Mouse (Mus musculus): Measurements from ENCODE around the gene Sco1. TPM values are rescaled to one million over a fixed set of nuclear protein-coding genes. Genes with fewer than 3 reads are reported as not detected.

Gene Sco1
- polyA plus RNA-seq (2014; fragmentation: Nextera tagmentation; extraction: Ambion mirVana), result 16.5 and 16.7 TPM in 2 replicates

DNA sequence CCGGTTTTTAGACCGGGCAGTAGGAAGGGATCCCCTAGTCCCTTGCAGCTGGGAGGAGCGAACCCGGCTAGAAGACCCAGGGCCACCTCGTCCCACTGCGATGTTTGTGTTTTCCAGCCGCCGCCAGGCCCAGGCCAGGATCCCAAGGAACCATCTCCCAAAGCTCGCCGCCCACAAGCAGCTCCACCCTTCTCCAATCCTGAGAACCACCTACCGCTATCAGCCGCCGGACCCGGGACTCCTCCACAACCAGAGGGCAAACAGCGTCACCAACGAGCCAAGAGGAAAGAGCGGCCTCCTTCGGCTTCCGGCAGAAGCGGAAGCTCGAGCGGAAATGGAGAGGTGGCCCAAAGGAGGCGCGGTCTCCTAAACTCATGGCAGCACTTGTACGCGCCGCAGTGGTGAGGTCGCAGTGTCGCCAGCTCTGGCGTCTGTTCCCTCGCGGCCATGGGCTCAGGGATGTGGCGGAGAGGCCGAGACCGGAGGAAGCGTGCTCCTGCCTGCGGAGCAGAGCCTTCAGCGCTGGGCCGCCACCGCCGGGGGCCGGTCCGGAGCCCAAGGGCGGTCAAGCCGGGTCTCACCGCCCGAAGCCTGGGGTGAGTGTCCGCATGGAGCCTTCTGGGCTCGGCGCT, at the start of gene Sco1, which contains the start of gene Adprm:
Gene Sco1 (plus strand): TSS at position 350 of the 632 bp plus-strand sequence.
Gene Adprm (minus strand): TSS at position 274 of the 632 bp plus-strand sequence.
- peaks cover 17% of the 10 kb centered on the region for H3K36me3 ChIP-seq (ENCODE audit: control insufficient read depth, insufficient read depth, low read length)
- H3K9me3 ChIP-seq (ENCODE audit: control insufficient read depth, low read depth, low read length), result no peaks in the 10 kb centered on the region
- H3K4me1 ChIP-seq (ENCODE audit: control insufficient read depth, insufficient read depth, low read length), result peaks cover 8% of the 10 kb centered on the region
- H3K9ac ChIP-seq (replicated peaks; ENCODE audit: low read depth, low read length), result peak within 1 kb of the TSS; percentile 64
- H3K27me3 ChIP-seq (ENCODE audit: control insufficient read depth, insufficient read depth, low read length), result no peaks in the 10 kb centered on the region
- H3K4me2 ChIP-seq (replicated peaks; ENCODE audit: low read depth, low read length), result peak within 1 kb of the TSS; percentile 76
- ATAC-seq (ENCODE audit: insufficient number of reproducible peaks, insufficient read depth, low FRiP score, low read depth), result peak; percentile 92
- peak within 1 kb of the TSS; percentile 93 for H3K4me3 ChIP-seq (ENCODE audit: low read depth, low read length)
- under 1% methylated on average over 50 of the region's 50 CpGs for WGBS
- peak within 1 kb of the TSS; percentile 66; the same call in 1 of the 2 replicates for H3K27ac ChIP-seq (ENCODE audit: low read length)

DNA sequence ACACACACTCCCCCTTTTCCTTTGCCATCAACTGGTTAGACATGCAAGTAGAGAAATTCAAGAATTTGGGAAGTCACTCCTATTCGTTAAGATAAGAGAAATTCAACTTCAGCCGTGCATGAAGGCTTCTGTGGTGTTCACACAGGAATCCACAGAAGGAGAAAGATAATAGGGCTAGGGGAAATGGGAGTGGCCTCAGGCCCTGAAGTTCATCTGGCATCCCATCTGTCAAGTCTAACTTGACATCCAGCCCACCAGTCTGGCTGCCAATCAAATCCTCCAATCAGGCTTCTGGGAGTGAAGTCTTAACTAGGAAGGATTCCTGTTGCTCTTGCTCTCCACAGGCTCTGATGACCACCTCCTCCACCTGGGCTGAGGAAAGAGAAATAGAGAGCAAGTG, 49.6 kb upstream of the Sco1 start:
- Histone ChIP-seq H3K4me2 (replicated peaks; ENCODE audit: low read depth, low read length) (no peak overlapping the region), H3K36me3 (ENCODE audit: control insufficient read depth, insufficient read depth, low read length) (no peaks in the 10 kb centered on the region), H3K4me3 (ENCODE audit: low read depth, low read length) (no peak overlapping the region), H3K9ac (replicated peaks; ENCODE audit: low read depth, low read length) (no peak overlapping the region), H3K9me3 (ENCODE audit: control insufficient read depth, low read depth, low read length) (no peaks in the 10 kb centered on the region), H3K27me3 (ENCODE audit: control insufficient read depth, insufficient read depth, low read length) (no peaks in the 10 kb centered on the region), H3K27ac (ENCODE audit: low read length) (no peak overlapping the region), H3K4me1 (ENCODE audit: control insufficient read depth, insufficient read depth, low read length) (0 out of 2 replicates have a peak, but pooled peaks cover 5% of the 10 kb centered on the region)
- WGBS, result 67% methylated on average over 2 of the region's 2 CpGs
- no peak for ATAC-seq (ENCODE audit: insufficient number of reproducible peaks, insufficient read depth, low FRiP score, low read depth)

- no peak overlapping the region for H3K9ac ChIP-seq (replicated peaks; ENCODE audit: low read depth, low read length)
- ATAC-seq (ENCODE audit: insufficient number of reproducible peaks, insufficient read depth, low FRiP score, low read depth), result 0 out of 2 replicates have a peak, but pooled peaks have one; percentile 46
- no peaks in the 10 kb centered on the region for H3K9me3 ChIP-seq (ENCODE audit: control insufficient read depth, low read depth, low read length)
- H3K27me3 ChIP-seq (ENCODE audit: control insufficient read depth, insufficient read depth, low read length), result no peaks in the 10 kb centered on the region
- no peaks in the 10 kb centered on the region for H3K4me1 ChIP-seq (ENCODE audit: control insufficient read depth, insufficient read depth, low read length)
- H3K36me3 ChIP-seq (ENCODE audit: control insufficient read depth, insufficient read depth, low read length), result no peaks in the 10 kb centered on the region
- H3K4me3 ChIP-seq (ENCODE audit: low read depth, low read length), result no peak overlapping the region
- peak overlapping the region; percentile 27; the same call in 1 of the 2 replicates for H3K27ac ChIP-seq (ENCODE audit: low read length)
- H3K4me2 ChIP-seq (replicated peaks; ENCODE audit: low read depth, low read length), result no peak overlapping the region
- 71% methylated on average over 8 of the region's 8 CpGs for WGBS
Observed at GRCm38 (mm10) chr11:67007961-67008360, 44.5 kb upstream of the Sco1 start.

DNA sequence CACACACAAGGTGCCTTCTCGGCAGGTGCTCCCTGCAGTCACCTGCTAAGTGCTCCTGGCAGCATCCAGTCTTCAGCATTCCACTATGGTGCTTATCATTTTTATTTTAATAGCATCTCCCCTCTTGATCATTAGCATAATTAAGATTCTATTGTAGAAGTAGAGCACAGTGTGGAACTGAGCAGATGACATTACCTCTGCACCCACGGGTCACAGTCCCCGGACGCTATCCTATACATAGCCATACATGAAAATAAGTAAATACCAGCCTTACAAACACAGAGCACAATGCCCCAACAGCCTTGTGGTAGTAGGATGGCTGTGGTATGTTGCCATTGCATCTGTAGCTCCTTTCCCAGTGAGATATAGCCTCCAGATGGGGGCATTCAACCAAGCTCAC, 43.9 kb upstream of the Sco1 start:
- Histone ChIP-seq H3K4me2 (replicated peaks; ENCODE audit: low read depth, low read length) (no peak overlapping the region), H3K27ac (ENCODE audit: low read length) (peak overlapping the region; percentile 27; the same call in 1 of the 2 replicates), H3K9me3 (ENCODE audit: control insufficient read depth, low read depth, low read length) (no peaks in the 10 kb centered on the region), H3K4me3 (ENCODE audit: low read depth, low read length) (no peak overlapping the region), H3K9ac (replicated peaks; ENCODE audit: low read depth, low read length) (no peak overlapping the region), H3K36me3 (ENCODE audit: control insufficient read depth, insufficient read depth, low read length) (no peaks in the 10 kb centered on the region), H3K4me1 (ENCODE audit: control insufficient read depth, insufficient read depth, low read length) (no peaks in the 10 kb centered on the region), H3K27me3 (ENCODE audit: control insufficient read depth, insufficient read depth, low read length) (no peaks in the 10 kb centered on the region)
- 91% methylated on average over 4 of the region's 4 CpGs for whole genome bisulfite sequencing
- ATAC-seq (ENCODE audit: insufficient number of reproducible peaks, insufficient read depth, low FRiP score, low read depth), result no peak

DNA sequence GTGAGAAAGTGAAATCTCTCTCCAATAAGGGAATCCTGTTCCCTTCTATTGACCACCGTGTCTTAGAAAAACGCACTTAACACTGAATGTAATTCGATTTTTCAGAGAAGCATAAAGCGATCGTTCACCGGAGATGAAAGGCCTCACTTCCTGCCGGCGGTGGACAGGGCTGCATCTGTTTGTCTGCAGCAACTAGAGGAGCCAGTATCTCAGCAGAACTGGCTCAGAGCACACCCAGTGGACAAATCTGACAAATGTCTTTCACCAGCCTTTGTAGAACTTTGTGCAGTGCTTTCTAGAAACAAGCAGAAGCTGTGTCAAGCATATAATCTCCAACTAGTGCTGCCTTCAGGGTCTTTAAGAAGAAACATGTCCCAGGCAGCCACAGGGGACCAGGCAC, 42.0 kb upstream of the Sco1 start:
- Histone ChIP-seq H3K27me3 (ENCODE audit: control insufficient read depth, insufficient read depth, low read length) (no peaks in the 10 kb centered on the region), H3K4me3 (ENCODE audit: low read depth, low read length) (no peak overlapping the region), H3K36me3 (ENCODE audit: control insufficient read depth, insufficient read depth, low read length) (no peaks in the 10 kb centered on the region), H3K27ac (ENCODE audit: low read length) (peak overlapping the region; percentile 29), H3K4me2 (replicated peaks; ENCODE audit: low read depth, low read length) (no peak overlapping the region), H3K4me1 (ENCODE audit: control insufficient read depth, insufficient read depth, low read length) (no peaks in the 10 kb centered on the region), H3K9ac (replicated peaks; ENCODE audit: low read depth, low read length) (no peak overlapping the region), H3K9me3 (ENCODE audit: control insufficient read depth, low read depth, low read length) (no peaks in the 10 kb centered on the region)
- 2% methylated on average over 8 of the region's 8 CpGs for WGBS
- no peak for ATAC-seq (ENCODE audit: insufficient number of reproducible peaks, insufficient read depth, low FRiP score, low read depth)

DNA sequence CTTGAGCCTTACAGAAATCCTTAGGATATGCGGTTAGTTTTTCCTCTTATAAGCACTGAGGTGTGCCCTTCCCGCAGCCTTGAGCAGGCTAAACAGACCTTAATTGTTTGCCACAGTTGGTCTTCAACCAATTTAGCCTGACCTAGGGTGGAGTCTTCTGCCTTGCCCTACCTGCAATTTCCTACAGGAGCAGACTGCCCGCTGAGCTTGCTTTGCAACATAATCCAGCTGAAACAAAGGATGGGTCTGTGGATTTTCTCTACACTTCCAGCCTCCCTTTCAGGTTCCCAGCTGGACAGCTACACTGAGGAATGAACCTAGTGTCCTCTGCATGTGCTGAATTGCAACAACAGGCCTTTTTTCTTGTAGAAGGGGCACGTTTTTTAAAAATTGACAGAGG, 40.8 kb upstream of the Sco1 start:
- no peaks in the 10 kb centered on the region for H3K4me1 ChIP-seq (ENCODE audit: control insufficient read depth, insufficient read depth, low read length)
- no peak overlapping the region for H3K4me3 ChIP-seq (ENCODE audit: low read depth, low read length)
- no peaks in the 10 kb centered on the region for H3K36me3 ChIP-seq (ENCODE audit: control insufficient read depth, insufficient read depth, low read length)
- WGBS, result 52% methylated on average over 4 of the region's 4 CpGs
- no peaks in the 10 kb centered on the region for H3K27me3 ChIP-seq (ENCODE audit: control insufficient read depth, insufficient read depth, low read length)
- H3K9me3 ChIP-seq (ENCODE audit: control insufficient read depth, low read depth, low read length), result no peaks in the 10 kb centered on the region
- no peak overlapping the region for H3K4me2 ChIP-seq (replicated peaks; ENCODE audit: low read depth, low read length)
- ATAC-seq (ENCODE audit: insufficient number of reproducible peaks, insufficient read depth, low FRiP score, low read depth), result no peak
- H3K9ac ChIP-seq (replicated peaks; ENCODE audit: low read depth, low read length), result no peak overlapping the region
- H3K27ac ChIP-seq (ENCODE audit: low read length), result no peak overlapping the region

- peak; percentile 88 for ATAC-seq (ENCODE audit: insufficient number of reproducible peaks, insufficient read depth, low FRiP score, low read depth)
- Histone ChIP-seq H3K4me2 (replicated peaks; ENCODE audit: low read depth, low read length) (0 out of 2 replicates have a peak overlapping the region, but pooled peaks have one; percentile 21), H3K9ac (replicated peaks; ENCODE audit: low read depth, low read length) (no peak overlapping the region), H3K4me3 (ENCODE audit: low read depth, low read length) (no peak overlapping the region), H3K36me3 (ENCODE audit: control insufficient read depth, insufficient read depth, low read length) (no peaks in the 10 kb centered on the region), H3K9me3 (ENCODE audit: control insufficient read depth, low read depth, low read length) (no peaks in the 10 kb centered on the region), H3K4me1 (ENCODE audit: control insufficient read depth, insufficient read depth, low read length) (no peaks in the 10 kb centered on the region), H3K27me3 (ENCODE audit: control insufficient read depth, insufficient read depth, low read length) (no peaks in the 10 kb centered on the region), H3K27ac (ENCODE audit: low read length) (peak overlapping the region; percentile 41; the same call in 1 of the 2 replicates)
- 16% methylated on average over 12 of the region's 12 CpGs for WGBS
Observed at GRCm38 (mm10) chr11:67017801-67018591, 34.5 kb upstream of the Sco1 start.

- Histone ChIP-seq H3K9ac (replicated peaks; ENCODE audit: low read depth, low read length) (no peak overlapping the region), H3K9me3 (ENCODE audit: control insufficient read depth, low read depth, low read length) (no peaks in the 10 kb centered on the region), H3K27me3 (ENCODE audit: control insufficient read depth, insufficient read depth, low read length) (no peaks in the 10 kb centered on the region), H3K4me3 (ENCODE audit: low read depth, low read length) (no peak overlapping the region), H3K4me1 (ENCODE audit: control insufficient read depth, insufficient read depth, low read length) (no peaks in the 10 kb centered on the region), H3K4me2 (replicated peaks; ENCODE audit: low read depth, low read length) (no peak overlapping the region), H3K36me3 (ENCODE audit: control insufficient read depth, insufficient read depth, low read length) (no peaks in the 10 kb centered on the region), H3K27ac (ENCODE audit: low read length) (no peak overlapping the region)
- 59% methylated on average over 7 of the region's 7 CpGs for WGBS
- ATAC-seq (ENCODE audit: insufficient number of reproducible peaks, insufficient read depth, low FRiP score, low read depth), result no peak
Observed at GRCm38 (mm10) chr11:67019711-67020475, 32.6 kb upstream of the Sco1 start.
